ENCODE assay signal across 24 mouse cellular contexts in genomic region chr9:37375718-37376117, GRCm38 (mm10). TPM values are rescaled to one million over a fixed set of nuclear protein-coding genes. Genes with fewer than 3 reads are reported as not detected.
DNase-seq lines count a peak whose midpoint lies in the region; ATAC-seq and TF ChIP-seq lines count a peak whose summit lies in the region.
"Had no signal": no experiment of that assay in that cellular context is flagged by ENCODE, and none has a peak within 500 bp of the region (broad histone marks: within the 10 kb centered on the region; RNA-seq: fewer than 3 reads in every experiment).

No protein-coding gene starts in this region.

- no peak overlapping the region for H3K9ac ChIP-seq in lung, postnatal 0 days (replicated peaks; ENCODE audit: low read depth)
- H3K9ac ChIP-seq: forebrain, postnatal 0 days; liver, embryonic 14.5 days had no signal

- TF ChIP-seq EP300 in lung, postnatal 0 days (IDR thresholded peaks at IDR 0.05) = no peak

- ATAC-seq in lung, postnatal 0 days = no peak
- ATAC-seq: CD4-positive, CD25-positive, alpha-beta regulatory T cell, adult 4 months; forebrain, postnatal 0 days had no signal

- no peaks in the 10 kb centered on the region for H3K27me3 ChIP-seq in lung, postnatal 0 days (replicated peaks; ENCODE audit: insufficient read depth, low read length)

- no peak overlapping the region for H3K4me2 ChIP-seq in lung, postnatal 0 days (replicated peaks; ENCODE audit: low read depth, low read length)

- WGBS in lung, postnatal 0 days = 80% methylated on average over 5 of the region's 5 CpGs

- H3K4me1 ChIP-seq in lung, postnatal 0 days (ENCODE audit: insufficient read depth, low read depth, low read length) = no peaks in the 10 kb centered on the region

- H3K27ac ChIP-seq in lung, postnatal 0 days (ENCODE audit: low read length) = no peak overlapping the region
- H3K27ac ChIP-seq: liver, embryonic 14.5 days had no signal

- DNase-seq in heart, adult 9 months (ENCODE audit: low spot score in 2 of 2) = peak; percentile 26 to 45
- no peak for DNase-seq in heart, postnatal 10 days
- peak; percentile 65 for DNase-seq in lung, postnatal 0 days (ENCODE audit: low spot score)
- DNase-seq in lung, postnatal 10 days = no peak
- DNase-seq in adipocyte (ENCODE audit: low spot score) = peak; percentile 39
- DNase-seq in lung, postnatal 25 days (ENCODE audit: low spot score) = peak; percentile 55
- no peak for DNase-seq in ovary, postnatal 10 days (ENCODE audit: low spot score)
- no peak for DNase-seq in cerebellum, postnatal 14 days
- DNase-seq: adrenal gland, postnatal 25 days; cerebellum, postnatal 10 days; forebrain, postnatal 0 days; layer of hippocampus, postnatal 36 days; midbrain, embryonic 14.5 days; spleen, adult 18-20 months; thymus, adult 18-20 months had no signal

- H3K36me3 ChIP-seq in lung, postnatal 0 days (ENCODE audit: insufficient read depth, low read length) = no peaks in the 10 kb centered on the region
- H3K36me3 ChIP-seq: G1E had no signal

- no peaks in the 10 kb centered on the region for H3K9me3 ChIP-seq in lung, postnatal 0 days (ENCODE audit: low read length)
- H3K9me3 ChIP-seq: G1E had no signal

- TF ChIP-seq CTCF in lung, postnatal 0 days (IDR thresholded peaks at IDR 0.05) = no peak

- intact Hi-C loops in heart, postnatal 10 days (cut with DNase I) = no loop called here

- no peak overlapping the region for H3K4me3 ChIP-seq in lung, postnatal 0 days (ENCODE audit: low read depth, low read length)

RNA-seq across cellular contexts. Expression of gene Hepacam, which starts 8.6 kb away (rescaled TPM):
- total RNA-seq in heart, postnatal 10 days (2021) = under 1 TPM in 1 of 2 experiments, not detected in 1; 0.24 TPM
- polyA plus RNA-seq in lung, postnatal 0 days (2015; fragmentation: Nextera tagmentation; extraction: Ambion mirVana) = 0.81 and 1.2 TPM in 2 replicates
- total RNA-seq: G1E had no signal
- polyA plus RNA-seq: CD4-positive, CD25-positive, alpha-beta regulatory T cell, adult 4 months; embryonic facial prominence, embryonic 11.5 days; G1E; heart, embryonic 14.5 days; intestine, embryonic 14.5 days; kidney, embryonic 16.5 days; liver, embryonic 14.5 days; stomach, embryonic 14.5 days had no signal

RNA-seq across cellular contexts. Expression of gene Robo4, which starts 26.0 kb away (rescaled TPM):
- total RNA-seq in heart, postnatal 10 days (2021) = 10 to 100 TPM; 40.9 to 50.6 TPM
- polyA plus RNA-seq in lung, postnatal 0 days (2015; fragmentation: Nextera tagmentation; extraction: Ambion mirVana) = 18.9 and 21.6 TPM in 2 replicates
- polyA plus RNA-seq: CD4-positive, CD25-positive, alpha-beta regulatory T cell, adult 4 months; G1E had no signal

RNA-seq across cellular contexts. Expression of gene Ccdc15, which starts 27.5 kb away (rescaled TPM):
- total RNA-seq in heart, postnatal 10 days (2021) = 1 to 10 TPM; 2.3 to 2.9 TPM
- polyA plus RNA-seq in lung, postnatal 0 days (2015; fragmentation: Nextera tagmentation; extraction: Ambion mirVana) = 4.5 and 5.8 TPM in 2 replicates

RNA-seq across cellular contexts. Expression of gene Robo3, which starts 57.3 kb away (rescaled TPM):
- total RNA-seq in heart, postnatal 10 days (2021) = not detected
- 0.08 and 0.14 TPM in 2 replicates for polyA plus RNA-seq in lung, postnatal 0 days (2015; fragmentation: Nextera tagmentation; extraction: Ambion mirVana)
- total RNA-seq: gastrocnemius, adult 8-10 months had no signal
- polyA plus RNA-seq: CD4-positive, CD25-positive, alpha-beta regulatory T cell, adult 4 months; intestine, embryonic 14.5 days; stomach, embryonic 14.5 days had no signal

Comparison
In these comparisons a context has a peak if more than half of its experiments do, and no peak if none do; other contexts are left out.
1. DNase-seq: peak in heart, adult 9 months (2 of 2), lung, postnatal 0 days (single experiment), adipocyte (single experiment) and lung, postnatal 25 days (single experiment); none in heart, postnatal 10 days (0 of 2), lung, postnatal 10 days (single experiment), ovary, postnatal 10 days (single experiment) and cerebellum, postnatal 14 days (0 of 2).